29 mouse cellular contexts compared by ENCODE assay signal in genomic region chr7:75365480-75365879, GRCm38 (mm10). TPM values are rescaled to one million over a fixed set of nuclear protein-coding genes. Genes with fewer than 3 reads are reported as not detected.
DNase-seq lines count a peak whose midpoint lies in the region; ATAC-seq lines count a peak whose summit lies in the region.
"Had no signal": no experiment of that assay in that cellular context is flagged by ENCODE, and none has a peak within 500 bp of the region (broad histone marks: within the 10 kb centered on the region; RNA-seq: fewer than 3 reads in every experiment).

No protein-coding gene starts in this region.

- H3K9ac ChIP-seq in hindbrain, embryonic 11.5 days (ENCODE audit: low read depth, low read length), result no peak overlapping the region
- no peak overlapping the region for H3K9ac ChIP-seq in hindbrain, embryonic 14.5 days
- H3K9ac ChIP-seq: embryonic facial prominence, embryonic 12.5 days; embryonic facial prominence, embryonic 15.5 days; forebrain, postnatal 0 days; heart, embryonic 13.5 days; hindbrain, embryonic 13.5 days had no signal

- no peaks in the 10 kb centered on the region for H3K9me3 ChIP-seq in hindbrain, embryonic 11.5 days (ENCODE audit: control insufficient read depth, low read length)
- H3K9me3 ChIP-seq in hindbrain, embryonic 14.5 days (ENCODE audit: control insufficient read depth, low read length), result no peaks in the 10 kb centered on the region
- H3K9me3 ChIP-seq: embryonic facial prominence, embryonic 12.5 days; embryonic facial prominence, embryonic 15.5 days; G1E; heart, embryonic 10.5 days; heart, embryonic 13.5 days; hindbrain, embryonic 13.5 days had no signal

- H3K4me2 ChIP-seq in hindbrain, embryonic 11.5 days (replicated peaks; ENCODE audit: low read depth, low read length), result no peak overlapping the region
- no peak overlapping the region for H3K4me2 ChIP-seq in hindbrain, embryonic 14.5 days (replicated peaks)
- H3K4me2 ChIP-seq: embryonic facial prominence, embryonic 12.5 days; embryonic facial prominence, embryonic 15.5 days; heart, embryonic 13.5 days; hindbrain, embryonic 13.5 days had no signal

- WGBS in hindbrain, embryonic 11.5 days, result 55% methylated on average over 3 of the region's 3 CpGs
- WGBS in hindbrain, embryonic 14.5 days, result 38% methylated on average over 3 of the region's 3 CpGs

- no peaks in the 10 kb centered on the region for H3K27me3 ChIP-seq in hindbrain, embryonic 11.5 days (ENCODE audit: control insufficient read depth, insufficient read depth, low read length)
- H3K27me3 ChIP-seq in hindbrain, embryonic 14.5 days (ENCODE audit: control insufficient read depth, insufficient read depth, low read length), result no peaks in the 10 kb centered on the region
- H3K27me3 ChIP-seq: CH12.LX; embryonic facial prominence, embryonic 12.5 days; embryonic facial prominence, embryonic 15.5 days; heart, embryonic 13.5 days had no signal

- H3K4me1 ChIP-seq in hindbrain, embryonic 11.5 days (replicated peaks; ENCODE audit: control insufficient read depth, insufficient read depth, low read length), result no peaks in the 10 kb centered on the region
- 0 out of 2 replicates have a peak, but pooled peaks cover 3% of the 10 kb centered on the region for H3K4me1 ChIP-seq in hindbrain, embryonic 14.5 days (replicated peaks; ENCODE audit: control insufficient read depth, insufficient read depth, low read length)
- H3K4me1 ChIP-seq: embryonic facial prominence, embryonic 12.5 days; embryonic facial prominence, embryonic 15.5 days had no signal

- peak; percentile 10 for DNase-seq in hindbrain, embryonic 11.5 days (ENCODE audit: low spot score)
- no peak for DNase-seq in hindbrain, embryonic 14.5 days (ENCODE audit: low spot score)
- DNase-seq in 416B (ENCODE audit: low read depth), result peak; percentile 90
- DNase-seq in retina, postnatal 1 day, result no peak
- DNase-seq in urinary bladder, postnatal 4 days (ENCODE audit: low spot score in 2 of 2), result no peak
- DNase-seq in urinary bladder, adult 18-20 months (ENCODE audit: low spot score in 2 of 2), result no peak
- DNase-seq: adrenal gland, adult 8-10 months; adrenal gland, postnatal 36 days; B cell, adult 2 months; cerebellum, adult 18-20 months; cerebellum, adult 9-10 months; cerebellum, postnatal 14 days; forebrain, postnatal 0 days; gastrocnemius, adult 2 months; gastrocnemius, postnatal 25 days; heart, adult 2 months; heart, postnatal 14 days; heart, postnatal 4 days had no signal

- no peak overlapping the region for H3K27ac ChIP-seq in hindbrain, embryonic 11.5 days (ENCODE audit: low read depth, low read length)
- H3K27ac ChIP-seq in hindbrain, embryonic 14.5 days, result no peak overlapping the region
- H3K27ac ChIP-seq: embryonic facial prominence, embryonic 12.5 days; embryonic facial prominence, embryonic 15.5 days; gastrocnemius, adult 2 months; heart, adult 2 months; heart, embryonic 10.5 days; heart, embryonic 13.5 days; hindbrain, embryonic 13.5 days; hindbrain, postnatal 0 days had no signal

- no peak overlapping the region for H3K4me3 ChIP-seq in hindbrain, embryonic 11.5 days (ENCODE audit: low read depth, low read length)
- H3K4me3 ChIP-seq in hindbrain, embryonic 14.5 days (replicated peaks; ENCODE audit: low read length), result no peak overlapping the region
- H3K4me3 ChIP-seq: embryonic facial prominence, embryonic 12.5 days; embryonic facial prominence, embryonic 15.5 days; gastrocnemius, adult 2 months; heart, adult 2 months; heart, embryonic 10.5 days; heart, embryonic 13.5 days; hindbrain, embryonic 13.5 days had no signal

- no peak for ATAC-seq in hindbrain, embryonic 11.5 days (ENCODE audit: low FRiP score)
- no peak for ATAC-seq in hindbrain, embryonic 14.5 days (ENCODE audit: low FRiP score)
- ATAC-seq in granulocyte monocyte progenitor cell, adult 5-6 weeks (replicated peaks; ENCODE audit: poor library complexity, severe bottlenecking), result peak; percentile 81
- peak; percentile 82 for ATAC-seq in megakaryocyte, adult 5-6 weeks (ENCODE audit: poor library complexity, severe bottlenecking)
- ATAC-seq: forebrain, embryonic 14.5 days; forebrain, postnatal 0 days; hindbrain, postnatal 0 days had no signal

- H3K36me3 ChIP-seq in hindbrain, embryonic 11.5 days (ENCODE audit: control insufficient read depth, insufficient read depth, low read length), result no peaks in the 10 kb centered on the region
- no peaks in the 10 kb centered on the region for H3K36me3 ChIP-seq in hindbrain, embryonic 14.5 days (replicated peaks; ENCODE audit: control insufficient read depth, insufficient read depth)
- H3K36me3 ChIP-seq: embryonic facial prominence, embryonic 12.5 days; embryonic facial prominence, embryonic 15.5 days; G1E; heart, embryonic 10.5 days; heart, embryonic 13.5 days; hindbrain, embryonic 13.5 days had no signal

RNA-seq across cellular contexts. Expression of gene Sv2b, which starts 56.4 kb away (rescaled TPM):
- 0.85 and 1.5 TPM in 2 replicates for polyA plus RNA-seq in hindbrain, embryonic 11.5 days (2014; fragmentation: Nextera tagmentation; extraction: Ambion mirVana)
- 20.0 and 23.8 TPM in 2 replicates for polyA plus RNA-seq in hindbrain, embryonic 14.5 days (2014; fragmentation: Nextera tagmentation; extraction: Ambion mirVana)
- not detected in 2 replicates for total RNA-seq in granulocyte monocyte progenitor cell, adult 5-6 weeks (2014; fragmentation: Nextera tagmentation)
- not detected in 2 replicates for total RNA-seq in granulocyte monocyte progenitor cell, adult 5-6 weeks (2017)
- 0.59 TPM in 1 of 2 replicates, not detected in the other for total RNA-seq in megakaryocyte, adult 5-6 weeks (2015)
- 0.16 TPM in 1 of 2 replicates, not detected in the other for total RNA-seq in megakaryocyte, adult 5-6 weeks (2017)
- total RNA-seq: CH12.LX had no signal
- polyA plus RNA-seq: G1E had no signal

Comparison
In these comparisons a context has a peak if more than half of its experiments do, and no peak if none do; other contexts are left out.
1. DNase-seq: peak in hindbrain, embryonic 11.5 days (single experiment) and 416B (single experiment); none in hindbrain, embryonic 14.5 days (single experiment), retina, postnatal 1 day (single experiment), urinary bladder, postnatal 4 days (0 of 2) and urinary bladder, adult 18-20 months (0 of 2).
2. ATAC-seq: peak in granulocyte monocyte progenitor cell, adult 5-6 weeks (single experiment) and megakaryocyte, adult 5-6 weeks (single experiment); none in hindbrain, embryonic 11.5 days (single experiment) and hindbrain, embryonic 14.5 days (single experiment).